Mouse (Mus musculus) gastrocnemius, postnatal 36 days (tissue): Measurements from ENCODE around the gene Crk. TPM values are rescaled to one million over a fixed set of nuclear protein-coding genes. Genes with fewer than 3 reads are reported as not detected.

Source experiments
- DNase-seq, 2 experiments: peaks; one replicate each; pipeline ENCODE4 v3.0.0; 2022
- intact Hi-C: fragments of 180-260 bp; cut with DNase I; formaldehyde crosslinking; loops from one replicate; pipeline ENCODE4 v1.15.1; 2025
- total RNA-seq, 2 experiments: library from RNA; stranded (reverse); gene quantifications; 2 replicates each; pipeline ENCODE4 v1.2.3; 2021

Crk gene
- total RNA-seq, 2 experiments from 2014 or later, result 38.5 to 44.0 TPM

- peak; percentile 70 to 88 for DNase-seq
- intact Hi-C loops, result no loop called here
Observed at GRCm38 (mm10) chr11:75733227-75733940, 54.3 kb downstream of the Crk start.

DNA sequence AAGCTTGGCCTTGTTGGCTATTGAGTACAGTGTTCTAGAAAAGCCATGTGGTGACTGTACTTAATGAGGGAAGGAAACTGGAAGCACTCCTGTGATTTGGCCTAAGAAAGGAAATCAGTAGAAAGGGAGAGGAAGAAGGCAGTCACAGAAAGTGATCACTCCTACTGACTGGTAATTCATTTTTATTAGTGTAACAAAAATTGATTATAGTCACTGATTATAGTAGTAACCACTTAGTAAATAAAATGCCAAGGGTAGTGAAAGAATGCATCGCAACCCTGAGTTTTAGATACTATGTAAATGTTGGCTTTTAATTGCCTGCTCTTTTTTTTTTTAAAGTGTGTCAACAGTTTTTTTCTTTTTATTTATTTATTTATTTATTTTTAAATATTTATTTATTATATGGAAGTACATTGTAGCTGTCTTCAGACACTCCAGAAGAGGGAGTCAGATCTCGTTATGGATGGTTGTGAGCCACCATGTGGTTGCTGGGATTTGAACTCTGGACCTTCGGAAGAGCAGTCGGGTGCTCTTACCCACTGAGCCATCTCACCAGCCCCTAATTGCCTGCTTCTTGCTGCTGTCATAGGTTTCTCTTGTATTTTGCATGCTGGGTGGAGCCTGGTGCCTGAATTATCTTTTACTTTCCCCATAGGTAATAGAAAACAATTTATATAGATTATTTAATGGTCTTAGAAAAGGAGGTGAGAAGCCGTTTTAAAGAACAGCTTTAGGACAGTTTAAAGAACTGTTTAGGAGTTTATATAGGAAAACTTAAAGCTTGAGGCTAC lies 56.6 kb downstream of the Crk start:
- intact Hi-C loops, result no loop called here
- no peak for DNase-seq

GRCm38 (mm10) chr11:75736978-75737377 lies 57.9 kb downstream of the Crk start:
- intact Hi-C loops, result no loop called here
- DNase-seq, result no peak

DNA sequence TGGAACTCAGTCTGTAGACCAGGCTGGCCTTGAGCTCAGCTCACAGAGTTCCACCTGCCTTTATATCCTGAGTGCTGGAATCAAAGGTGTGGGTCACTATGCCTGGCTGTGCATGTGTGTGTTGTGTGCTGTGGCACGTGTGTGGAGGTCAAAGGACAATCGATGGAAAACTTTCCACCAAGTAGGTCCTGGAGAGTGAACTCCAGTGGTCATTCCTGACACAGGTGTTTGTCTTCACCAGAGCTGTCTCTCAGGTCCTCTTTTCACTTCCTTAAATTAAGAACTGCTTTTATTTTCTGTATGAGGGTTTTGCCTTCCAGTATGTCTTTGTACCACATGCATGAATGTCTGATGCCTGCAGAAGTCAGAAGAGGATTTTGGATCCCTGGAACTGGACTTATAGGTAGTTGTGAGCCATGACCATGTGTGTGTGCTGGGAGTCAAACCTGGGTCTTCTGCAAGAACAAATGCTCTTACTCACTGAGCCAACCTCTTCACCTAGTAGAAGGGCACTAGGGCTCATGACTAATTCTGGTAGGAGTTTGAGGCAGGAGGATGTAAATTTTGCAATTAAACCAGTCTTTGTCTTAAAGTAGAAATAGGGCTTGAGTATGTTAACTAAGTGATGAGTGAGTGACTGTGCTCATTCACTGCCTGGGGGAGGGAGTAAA lies 58.9 kb downstream of the Crk start:
- DNase-seq, result no peak
- intact Hi-C loops, result no loop called here

DNA sequence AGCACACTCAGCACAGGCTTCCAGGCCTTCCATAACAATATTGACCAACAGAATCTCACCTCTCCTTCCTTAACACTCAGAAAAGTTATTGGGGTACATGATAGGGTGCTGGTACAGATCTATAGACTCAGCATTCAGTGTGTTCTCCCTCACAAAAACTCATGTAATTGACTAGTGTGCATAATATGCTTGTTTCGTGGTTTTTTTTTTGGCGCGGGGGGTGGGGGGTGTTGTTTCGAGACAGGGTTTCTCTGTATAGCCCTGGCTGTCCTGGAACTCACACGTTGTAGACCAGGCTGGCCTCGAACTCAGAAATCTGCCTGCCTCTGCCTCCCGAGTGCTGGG lies 59.4 kb downstream of the Crk start:
- no peak for DNase-seq
- intact Hi-C loops, result no loop called here

DNA sequence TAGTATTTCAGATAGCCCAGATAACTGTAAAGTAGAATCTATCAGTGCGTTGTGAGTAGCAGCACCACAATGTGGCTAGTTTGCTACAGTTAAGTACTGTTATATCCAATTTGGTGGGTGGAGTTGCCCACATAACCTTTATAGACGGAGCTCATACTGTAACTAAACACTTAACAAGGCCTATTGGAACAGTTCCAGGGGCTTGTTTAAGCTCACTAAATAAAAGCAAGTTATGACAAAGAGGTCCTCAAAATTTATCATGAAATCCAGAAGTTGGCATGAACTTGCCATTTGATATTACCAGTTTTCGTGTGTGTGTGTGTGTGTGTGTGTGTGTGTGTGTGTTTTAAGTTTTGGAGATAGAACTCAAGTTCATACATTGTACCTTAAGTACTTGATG lies 61.1 kb downstream of the Crk start:
- DNase-seq, result no peak
- intact Hi-C loops, result no loop called here

DNA sequence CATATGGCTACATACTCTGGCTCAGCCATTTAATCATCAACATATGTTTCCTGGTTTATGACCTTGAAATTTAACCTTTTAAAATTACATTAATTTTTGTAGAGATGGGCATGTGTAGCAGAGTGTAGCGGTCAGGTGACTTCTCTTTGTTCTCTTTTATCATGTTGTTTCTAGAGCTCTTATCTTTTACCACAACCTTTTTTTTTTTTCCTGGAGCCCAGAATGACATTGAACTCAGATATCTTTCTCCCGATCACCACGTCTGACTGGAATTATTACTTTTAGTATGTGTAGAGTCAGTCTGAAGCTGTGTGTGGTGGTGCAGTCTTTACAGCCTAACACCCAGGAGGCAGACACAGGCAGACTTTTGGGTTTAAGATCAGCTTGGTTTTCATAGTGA lies 62.6 kb downstream of the Crk start:
- no peak for DNase-seq
- intact Hi-C loops, result no loop called here

- DNase-seq, result no peak
- intact Hi-C loops, result no loop called here
Observed at GRCm38 (mm10) chr11:75744761-75745160, 65.7 kb downstream of the Crk start.

- intact Hi-C loops, result no loop called here
Observed at GRCm38 (mm10) chr11:75750537-75750936, 71.5 kb downstream of the Crk start.

GRCm38 (mm10) chr11:75751082-75751481 lies 72.0 kb downstream of the Crk start:
- no peak for DNase-seq
- intact Hi-C loops, result no loop called here

More at GRCm38 (mm10) chr11:75750537-75750936, 71.5 kb downstream of the Crk start:
- no peak for DNase-seq

Other genes starting within 250 kb of the Crk start
- not detected for gene Serpinf2, start 239.7 kb upstream of the Crk start, total RNA-seq
- 1 to 10 TPM; 4.1 to 5.4 TPM for gene Wdr81, start 224.5 kb upstream of the Crk start, total RNA-seq
- 1 to 10 TPM; 3.4 to 3.6 TPM for gene Tlcd2, start 217.5 kb upstream of the Crk start, total RNA-seq
- 10 to 100 TPM; 56.1 to 64.1 TPM for gene Prpf8, start 192.4 kb upstream of the Crk start, total RNA-seq
- gene Rilp, start 169.2 kb upstream of the Crk start, total RNA-seq, result 10 to 100 TPM; 39.1 to 40.1 TPM
- 1 to 10 TPM; 2.8 to 3.1 TPM for gene Scarf1, start 165.7 kb upstream of the Crk start, total RNA-seq
- 10 to 100 TPM; 17.6 to 26.9 TPM for gene Slc43a2, start 147.6 kb upstream of the Crk start, total RNA-seq
- 100 to 1,000 TPM; 186 to 223 TPM for gene Pitpna, start 91.2 kb upstream of the Crk start, total RNA-seq
- 10 to 100 TPM; 20.4 to 24.0 TPM for gene Inpp5k, start 48.3 kb upstream of the Crk start, total RNA-seq
- 10 to 100 TPM; 37.4 to 41.5 TPM for gene Myo1c, start 28.8 kb upstream of the Crk start, total RNA-seq
- 100 to 1,000 TPM; 524 to 527 TPM for gene Ywhae, start 53.6 kb downstream of the Crk start, total RNA-seq
- 1 to 10 TPM in 1 of 2 experiments, under 1 TPM in 1; 0.84 to 1.1 TPM for gene Doc2b, start 116.8 kb downstream of the Crk start, total RNA-seq